Mouse (Mus musculus) large intestine, adult 2 months (tissue): ENCODE measurements around the gene Atrip. TPM values are rescaled to one million over a fixed set of nuclear protein-coding genes. Genes with fewer than 3 reads are reported as not detected.

Experiments used
- DNase-seq: peaks from one replicate; pipeline ENCODE4 v3.0.0-alpha.2; 2012; ENCODE audit warnings: low read depth, low spot score
- WGBS: fragments of 180-500 bp; shearing (Covaris S2); methylation state at CpG from one replicate; pipeline ENCODE4 v1.1.7; 2018; 5-methylcytosine and 5-hydroxymethylcytosine counted together
- polyA plus RNA-seq: library from polyadenylated mRNA; depleted of rRNA; stranded (reverse); fragments of >200 nt; gene quantifications from 2 replicates; pipeline ENCODE4 v1.2.3, GENCODE M21; 2012

The Atrip gene
- polyA plus RNA-seq, 1 experiment: 13.7 TPM

DNA sequence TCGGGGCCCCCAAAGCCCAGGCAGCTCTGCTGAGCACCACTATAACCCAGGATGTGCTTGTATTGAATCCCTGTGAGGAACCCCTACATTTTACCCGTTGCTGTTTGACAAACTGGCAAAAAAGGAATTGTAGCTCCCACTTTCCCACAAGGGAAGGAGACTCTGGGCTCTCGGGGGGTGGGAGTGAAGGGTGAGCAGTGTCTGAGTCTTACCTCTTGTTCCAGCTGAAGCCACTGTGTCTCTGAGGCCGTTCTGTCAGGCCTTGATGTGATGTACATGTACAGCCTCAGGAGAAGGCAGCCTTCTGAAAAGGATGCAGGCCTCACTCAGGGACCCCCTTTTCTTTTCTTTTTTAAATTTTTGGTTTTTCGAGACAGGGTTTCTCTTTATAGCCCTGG, 13.0 kb downstream of the Atrip start:
- DNase-seq: no peak
- 90% methylated on average over 5 of the region's 5 CpGs for WGBS

DNA sequence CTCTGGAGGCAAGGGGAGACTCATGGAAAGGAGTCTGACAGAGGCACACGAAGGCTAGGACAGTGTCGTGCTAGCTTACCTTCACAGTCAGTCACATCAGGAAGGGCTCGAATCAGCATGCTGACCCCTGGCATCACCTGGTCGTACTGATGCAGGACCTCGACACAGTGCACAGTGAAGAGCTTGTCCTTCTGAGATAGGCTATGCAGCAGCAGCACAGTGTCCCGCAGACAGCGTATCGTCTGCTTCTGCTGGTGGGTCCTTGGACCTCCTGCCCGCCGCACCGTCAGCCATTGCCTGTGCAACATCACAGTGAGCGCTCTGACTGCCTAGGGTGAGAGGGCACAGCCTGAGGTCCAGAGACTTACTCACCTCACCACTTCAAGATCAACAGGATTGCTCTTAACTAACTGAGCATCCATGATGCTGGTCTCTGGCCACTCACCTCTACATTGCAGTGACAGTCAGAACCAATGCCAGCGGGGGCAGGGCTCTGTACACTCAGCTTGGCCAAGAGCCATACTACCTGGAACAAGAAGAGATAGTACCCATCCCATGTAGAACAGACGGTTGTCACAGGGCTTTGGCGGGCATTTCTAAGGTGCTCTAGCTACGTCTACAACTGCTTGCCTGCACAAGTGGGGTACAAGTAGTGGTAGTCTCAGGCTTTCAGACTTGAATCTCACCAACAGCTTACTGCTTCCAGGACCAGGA, 13.6 kb downstream of the Atrip start:
- WGBS: 90% methylated on average over 16 of the region's 16 CpGs
- no peak for DNase-seq

DNA sequence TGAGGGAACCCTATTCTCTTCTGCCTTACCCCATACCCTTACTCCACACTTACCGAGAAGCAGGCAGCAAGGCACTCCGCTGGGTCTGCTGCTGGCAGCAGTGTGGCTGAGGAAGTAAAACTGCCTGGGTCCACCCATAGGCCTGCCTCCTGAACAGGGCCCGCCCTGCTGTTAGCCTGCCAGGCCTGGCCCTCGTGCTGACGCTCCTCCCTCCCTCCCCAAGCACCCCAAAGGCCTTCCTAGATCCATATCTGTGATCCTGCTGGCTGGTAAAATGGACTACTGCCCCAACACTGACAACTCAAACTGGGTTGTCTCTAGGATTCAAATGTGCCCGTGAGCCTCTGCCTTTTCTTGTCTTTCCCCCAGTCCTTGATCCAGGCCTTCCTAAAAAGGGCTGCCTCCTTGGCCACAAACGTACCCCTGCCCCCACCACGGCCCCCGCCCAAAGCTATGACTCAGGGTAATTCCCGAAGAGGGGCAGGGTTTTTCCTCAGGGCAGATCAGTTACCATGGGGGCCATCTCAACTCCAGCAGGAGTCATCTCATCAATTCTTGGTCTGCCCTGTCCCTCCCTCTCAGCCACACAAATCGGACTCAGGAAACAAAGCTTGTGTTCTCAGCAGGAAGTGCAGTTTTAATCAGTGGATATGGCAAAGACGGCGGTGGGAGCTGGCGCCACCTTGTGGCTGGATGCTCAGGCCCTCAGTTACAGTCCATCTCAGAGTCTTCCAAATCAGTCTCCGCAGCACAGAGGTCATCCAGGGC, 14.6 kb downstream of the Atrip start, which contains the start of gene Trex1:
Trex1 (minus strand) TSS at position 599 of the 768 bp plus-strand sequence.
- no peak for DNase-seq
- WGBS: under 1% methylated on average over 15 of the region's 15 CpGs

DNA sequence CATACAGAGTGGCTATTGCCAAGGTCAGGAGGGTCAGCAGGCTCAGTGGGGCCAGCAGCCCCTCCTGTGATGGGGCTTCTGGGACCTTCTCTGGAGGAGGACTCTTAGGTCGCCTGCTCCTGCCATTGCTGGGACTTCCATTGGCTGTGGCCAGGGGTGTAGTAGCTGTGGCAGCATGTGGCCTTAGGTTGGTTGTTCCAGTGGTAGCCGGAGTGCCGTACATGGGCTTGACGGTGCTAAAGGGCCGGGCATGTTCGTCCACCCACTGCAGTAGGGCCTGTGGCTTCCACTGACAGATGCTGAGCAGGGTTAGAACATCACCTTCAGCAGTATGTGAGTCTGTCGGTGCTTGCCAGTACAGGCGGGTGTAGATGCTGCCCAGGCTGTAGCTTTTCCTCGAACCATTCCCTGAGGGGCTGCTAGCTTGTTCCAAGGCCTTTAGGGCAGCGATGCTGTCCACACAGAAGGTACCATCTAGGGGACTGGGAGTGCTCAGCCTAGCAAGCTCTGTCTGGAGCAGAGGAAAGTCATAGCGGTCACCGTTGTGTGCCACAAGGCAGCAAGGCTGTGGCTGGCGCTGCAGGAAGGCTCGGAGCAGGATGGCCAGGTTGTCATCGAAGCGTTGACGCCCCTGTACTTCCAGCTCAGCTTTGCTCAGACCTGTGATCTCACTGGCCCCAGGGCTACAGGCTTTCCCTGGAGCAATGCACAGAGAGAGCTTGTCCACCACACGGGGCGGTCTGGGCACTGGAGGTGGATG, 15.7 kb downstream of the Atrip start:
- DNase-seq: no peak
- WGBS: 79% methylated on average over 19 of the region's 19 CpGs

DNA sequence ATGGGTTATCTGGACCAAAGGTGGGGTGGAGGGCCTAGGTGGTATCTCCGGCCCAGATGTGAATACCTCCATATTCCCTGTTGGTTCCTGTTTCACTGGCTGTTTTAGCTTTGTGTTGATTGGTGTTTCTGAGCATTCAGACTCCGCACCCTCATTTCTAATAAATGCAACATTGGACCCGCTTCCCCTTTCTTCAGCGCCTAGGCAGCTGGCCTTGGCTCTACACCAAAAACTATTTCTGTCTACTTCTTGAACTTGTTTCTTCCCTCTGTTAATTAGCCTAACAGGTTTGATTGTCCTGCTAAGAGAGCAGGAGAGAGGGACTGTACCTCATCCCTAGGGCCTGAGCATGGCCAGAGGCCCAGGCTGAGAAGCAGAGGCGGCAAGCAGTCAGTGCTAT, 16.4 kb downstream of the Atrip start:
- no peak for DNase-seq
- WGBS: 88% methylated on average over 5 of the region's 5 CpGs

DNA sequence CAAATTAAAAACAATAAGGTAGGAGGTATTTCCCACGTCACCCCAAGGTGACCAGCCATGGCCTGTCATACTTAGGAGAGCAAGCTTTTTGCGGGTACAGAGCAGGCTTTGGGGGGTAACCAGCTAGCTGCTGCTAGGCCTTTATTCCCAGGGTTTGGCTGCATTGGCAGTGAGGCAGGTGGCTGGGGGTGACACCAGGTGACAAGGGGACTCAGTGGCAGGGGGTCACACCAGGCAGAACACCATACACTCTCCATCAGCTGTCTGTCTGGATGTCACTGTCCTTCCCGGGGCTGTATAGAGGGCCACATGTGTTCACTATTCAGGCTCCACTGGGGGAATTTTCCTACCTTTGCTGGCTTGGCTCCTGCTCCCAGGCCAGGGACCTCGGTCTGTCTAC, 17.0 kb downstream of the Atrip start:
- DNase-seq: no peak
- 83% methylated on average over 4 of the region's 4 CpGs for WGBS

DNA sequence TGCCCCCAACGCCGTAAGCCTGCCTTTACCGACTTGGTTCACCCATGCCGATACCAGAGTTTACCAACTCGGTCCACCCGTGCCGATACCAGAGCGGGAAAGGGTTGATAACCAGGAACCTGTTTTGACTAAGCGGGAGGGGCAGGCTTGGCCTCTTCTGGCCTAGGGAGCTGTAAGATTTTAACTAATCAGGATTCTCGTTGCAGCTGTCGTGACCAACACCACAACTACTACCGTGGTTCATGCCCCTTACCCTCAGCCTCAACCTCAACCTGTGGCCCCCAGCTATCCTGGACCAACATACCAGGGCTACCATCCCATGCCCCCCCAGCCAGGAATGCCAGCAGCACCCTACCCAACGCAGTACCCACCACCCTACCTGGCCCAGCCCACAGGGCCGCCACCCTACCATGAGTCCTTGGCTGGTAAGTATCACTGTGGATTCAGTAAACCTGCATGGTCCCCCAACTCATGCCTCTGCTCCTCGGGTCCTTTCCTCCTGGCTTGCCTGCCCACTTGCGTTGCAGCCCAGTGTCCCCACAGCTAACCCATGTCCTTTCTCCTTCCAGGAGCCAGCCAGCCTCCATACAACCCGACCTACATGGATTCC, 17.7 kb downstream of the Atrip start:
- DNase-seq: no peak
- WGBS: 90% methylated on average over 17 of the region's 17 CpGs

DNA sequence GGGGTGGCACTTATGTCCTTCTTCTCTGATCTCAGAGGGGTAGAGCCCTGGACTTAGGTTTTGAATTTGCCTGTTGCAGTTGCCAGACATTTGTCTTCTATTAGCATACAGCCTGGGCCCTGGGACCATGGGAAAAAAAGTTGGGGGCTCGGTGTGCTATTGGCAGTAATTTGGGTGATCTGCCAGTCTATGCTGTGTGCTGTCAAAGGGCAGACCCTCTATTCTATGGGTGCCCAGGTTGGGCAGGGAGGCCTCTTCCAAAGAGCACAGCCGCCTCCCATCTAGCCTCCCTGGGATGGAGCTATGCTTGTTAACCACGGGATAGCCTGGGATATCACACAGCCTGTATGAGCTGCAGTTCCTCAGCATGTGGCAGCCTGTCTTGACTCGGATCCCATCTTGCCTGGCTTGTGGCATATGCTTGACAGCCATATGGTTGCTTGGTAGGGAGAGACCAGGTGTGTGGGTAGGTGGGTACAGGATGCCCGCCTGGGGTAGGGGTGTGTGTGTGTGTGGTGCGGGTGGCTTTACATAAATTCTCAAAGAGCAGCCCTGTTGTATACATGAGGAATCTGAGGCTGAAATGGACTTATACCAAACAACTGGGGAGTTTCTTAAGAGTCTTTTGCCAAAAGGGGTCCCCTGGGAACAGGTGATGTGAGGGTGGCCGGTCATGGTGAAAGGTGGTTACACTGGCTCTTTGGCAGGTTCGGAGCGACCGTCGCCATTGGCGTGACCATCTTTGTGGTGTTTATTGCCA, 18.5 kb downstream of the Atrip start:
- WGBS: 89% methylated on average over 12 of the region's 12 CpGs

DNA sequence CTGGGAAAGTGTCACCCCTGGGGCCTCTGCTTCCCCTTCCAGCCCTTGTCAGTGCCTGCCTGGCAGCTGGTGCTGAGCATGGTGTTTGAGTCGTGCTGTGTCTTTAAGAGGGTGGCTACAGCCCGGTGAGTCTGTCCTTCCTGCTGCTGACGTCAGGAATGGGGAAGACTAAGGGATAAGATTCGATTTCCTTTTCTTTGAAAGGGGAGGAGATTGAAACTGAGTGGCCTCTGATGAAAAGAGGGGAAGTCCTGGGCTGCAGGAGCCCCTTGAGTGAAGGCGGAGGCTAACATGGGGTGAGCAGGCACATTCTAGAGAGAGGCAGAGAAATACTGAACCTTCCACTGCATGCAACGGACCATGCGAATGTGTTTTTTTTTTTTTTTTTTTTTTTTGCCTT, 19.2 kb downstream of the Atrip start:
- DNase-seq: no peak
- WGBS: under 1% methylated on average over 7 of the region's 7 CpGs

More for the DNA sequence above, 18.5 kb downstream of the Atrip start:
- DNase-seq: no peak

DNA sequence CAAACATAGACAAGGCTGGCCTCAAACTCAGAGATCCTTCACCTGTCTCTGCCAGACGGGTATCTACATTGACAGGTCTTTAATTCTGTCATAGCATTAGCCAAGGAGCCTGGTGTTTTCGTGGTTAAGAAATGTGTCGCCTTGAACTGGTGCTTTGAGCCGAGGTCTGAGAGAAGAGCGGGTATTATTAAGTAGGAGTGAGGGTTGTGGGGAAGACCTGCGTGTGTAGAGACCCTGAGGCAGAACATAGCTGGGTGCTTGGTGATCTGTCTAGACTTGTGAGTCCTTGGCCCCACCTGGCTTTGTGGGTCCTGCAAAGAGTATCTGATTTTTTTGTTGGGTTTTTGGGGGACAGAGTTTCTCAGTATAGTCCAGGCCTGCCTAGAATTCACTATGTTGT, 20.1 kb downstream of the Atrip start:
- no peak for DNase-seq
- 72% methylated on average over 6 of the region's 6 CpGs for WGBS

DNA sequence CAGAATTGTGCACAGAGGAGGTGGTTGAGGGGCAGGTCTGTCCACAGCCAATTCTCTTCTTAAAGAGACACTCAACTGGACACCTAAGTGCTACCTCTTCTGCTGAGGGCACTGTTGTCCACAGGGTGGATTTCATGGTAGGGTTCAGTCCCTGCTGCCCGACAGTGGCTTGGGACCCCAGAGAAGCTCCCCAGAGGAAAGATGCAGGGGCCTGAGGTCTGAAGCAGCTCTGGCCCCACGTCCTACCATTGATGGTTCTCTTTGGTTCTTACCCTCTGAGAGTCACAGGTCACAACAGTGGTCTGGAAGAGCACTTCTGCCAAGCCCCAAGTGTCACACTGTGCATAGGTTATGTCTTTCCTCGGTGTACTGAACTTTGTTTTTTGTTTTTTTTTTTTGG, 20.6 kb downstream of the Atrip start:
- 87% methylated on average over 3 of the region's 3 CpGs for WGBS
- no peak for DNase-seq

DNA sequence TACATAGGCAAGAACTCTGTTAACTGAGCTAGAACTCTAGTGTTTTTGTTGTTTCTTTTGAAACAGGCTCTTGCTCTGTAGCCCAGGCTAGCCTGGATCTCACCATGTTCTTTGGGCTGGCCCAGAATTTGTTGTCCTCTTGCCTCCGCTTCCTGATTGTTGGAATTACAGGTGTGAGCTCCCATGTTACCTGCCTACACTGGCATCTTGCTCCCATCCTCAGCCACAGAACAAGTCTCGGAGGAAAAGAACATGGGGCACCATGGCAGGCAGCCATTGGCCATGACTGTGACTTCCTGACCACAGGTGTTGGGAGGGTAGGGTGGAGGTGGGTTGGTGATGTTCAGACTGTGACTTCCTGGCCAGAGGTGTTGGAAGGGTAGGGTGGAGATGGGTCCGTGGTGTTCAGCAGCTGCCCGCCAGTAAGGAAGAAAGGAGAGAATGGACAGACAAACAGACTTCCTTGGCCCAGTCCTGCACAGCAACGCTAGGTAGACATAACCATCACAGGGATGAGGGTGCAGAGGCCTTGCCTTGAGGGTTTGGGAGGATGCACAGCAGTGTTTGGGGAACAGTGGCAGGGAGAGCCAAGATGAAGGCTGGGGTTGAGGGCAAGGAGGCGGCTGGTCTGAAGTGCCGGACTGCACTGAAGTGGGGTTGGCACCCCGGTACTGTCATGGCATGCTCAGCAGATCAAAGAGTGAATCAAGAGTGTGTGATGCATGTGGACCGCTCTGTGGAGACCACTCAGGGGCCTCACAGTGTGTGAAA, 21.2 kb downstream of the Atrip start:
- WGBS: 85% methylated on average over 9 of the region's 9 CpGs
- DNase-seq: no peak

DNA sequence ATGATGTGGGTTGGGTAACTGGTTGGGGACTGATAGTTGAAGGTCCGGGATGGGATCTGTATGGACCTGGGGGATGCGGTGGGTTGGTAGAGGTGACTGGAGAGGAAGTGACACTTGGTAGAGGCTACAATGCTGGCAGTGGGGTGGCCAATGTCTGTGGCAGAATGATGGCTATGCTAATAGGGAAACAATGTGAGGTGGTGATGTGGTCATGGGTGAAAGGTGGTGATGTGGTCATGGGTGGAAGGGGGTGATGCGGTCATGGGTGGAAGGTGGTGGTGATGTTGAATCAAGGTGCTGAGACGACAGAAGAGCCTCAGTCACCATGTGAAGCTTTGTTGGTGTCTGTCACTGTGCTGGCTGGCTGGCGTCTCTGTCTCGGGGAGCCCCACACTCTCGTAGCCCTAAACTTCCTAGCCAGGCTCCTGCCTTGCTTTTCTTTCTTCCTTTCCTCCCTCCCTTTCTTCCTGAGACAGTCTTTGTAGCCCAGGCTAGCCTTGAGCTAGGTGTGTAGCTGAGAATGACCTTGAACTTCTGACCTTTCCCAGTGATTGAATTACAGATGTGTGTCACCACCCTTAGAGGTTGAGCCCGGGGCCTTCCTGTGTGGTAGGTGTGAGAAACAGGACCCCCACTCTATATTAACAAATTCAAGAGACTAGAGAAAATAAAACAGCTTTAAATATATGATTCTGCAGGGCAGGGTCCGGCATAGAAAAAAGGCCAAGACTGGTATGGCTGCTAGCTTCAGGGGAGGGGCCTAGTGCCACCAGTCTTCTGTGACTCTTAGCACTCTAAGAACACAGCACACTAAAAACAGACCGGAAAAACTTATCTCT, 22.1 kb downstream of the Atrip start:
- 86% methylated on average over 10 of the region's 10 CpGs for WGBS
- no peak for DNase-seq

DNA sequence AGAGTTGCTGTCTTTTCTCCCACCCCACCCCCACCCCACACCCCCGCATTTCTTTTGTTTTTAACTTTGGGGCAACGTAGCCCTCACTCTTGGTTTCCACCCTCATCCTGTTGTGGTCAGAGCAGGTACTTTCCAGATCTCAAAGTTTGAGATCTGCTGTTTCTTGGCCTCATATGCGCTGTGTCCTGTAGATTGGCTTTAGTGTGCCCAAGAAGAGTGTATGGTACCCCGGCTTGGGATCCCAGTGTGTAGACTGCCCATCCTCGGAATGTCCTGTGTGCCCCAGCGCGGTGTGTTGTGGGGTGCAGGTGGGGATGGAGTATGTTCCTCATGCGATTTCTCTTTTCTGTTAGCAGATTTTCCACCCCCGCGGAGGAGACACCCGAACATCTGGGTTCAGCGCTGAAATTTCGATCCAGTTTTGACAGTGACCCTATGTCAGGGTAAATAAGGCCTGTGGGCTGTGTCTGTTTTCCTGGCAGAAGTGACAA, 22.9 kb downstream of the Atrip start:
- DNase-seq: no peak
- 86% methylated on average over 13 of the region's 13 CpGs for WGBS

DNA sequence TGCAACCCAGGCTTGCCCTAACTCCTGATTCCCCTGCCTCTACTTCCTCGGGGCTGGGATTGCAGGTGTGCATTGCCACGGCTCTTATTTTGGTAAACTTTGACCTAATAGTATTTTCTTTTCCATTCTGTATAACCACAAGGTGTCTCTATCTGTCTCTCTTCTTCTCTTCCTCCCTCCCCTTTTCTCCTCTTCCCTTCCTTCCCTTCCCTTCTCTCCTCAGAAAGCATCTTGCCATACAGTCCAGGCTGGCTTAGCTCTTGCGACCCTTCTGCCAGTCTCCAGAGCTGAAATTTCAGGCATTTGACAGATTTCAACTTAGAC, 23.3 kb downstream of the Atrip start:
- DNase-seq: no peak
- WGBS: 74% methylated on average over 3 of the region's 3 CpGs

DNA sequence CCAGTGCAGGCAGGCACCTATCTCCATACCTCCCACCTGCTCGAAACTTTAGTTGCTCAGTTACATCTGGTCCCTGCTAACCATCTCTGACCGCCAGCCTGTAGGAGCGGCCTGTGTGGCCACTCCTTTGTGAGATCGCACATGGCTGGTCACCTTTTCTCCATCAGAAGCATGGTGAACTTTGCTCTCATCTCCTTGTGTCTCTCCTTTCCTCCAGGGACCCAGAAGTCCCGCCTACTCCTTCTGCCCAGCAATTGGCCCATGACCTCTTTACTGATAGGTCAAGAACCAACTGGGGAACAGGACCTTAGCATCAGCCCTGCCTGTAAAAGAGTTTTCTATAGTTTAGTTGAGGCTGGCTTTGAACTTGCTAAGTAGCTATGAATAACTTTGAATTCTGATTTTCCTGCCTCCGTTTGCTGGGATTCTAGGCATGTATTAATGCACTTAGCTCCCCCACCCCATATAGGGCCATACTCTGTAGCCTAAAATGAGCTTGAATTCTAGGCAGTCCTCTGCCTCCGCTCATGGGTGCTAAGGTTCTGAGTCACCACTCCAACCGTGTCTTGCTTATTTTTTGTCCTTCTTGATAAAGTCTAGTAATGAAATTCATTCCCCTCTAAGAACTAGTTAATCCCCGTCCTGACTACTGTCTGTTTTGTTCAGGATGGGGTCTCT, 23.8 kb downstream of the Atrip start:
- DNase-seq: no peak
- 71% methylated on average over 9 of the region's 9 CpGs for WGBS

DNA sequence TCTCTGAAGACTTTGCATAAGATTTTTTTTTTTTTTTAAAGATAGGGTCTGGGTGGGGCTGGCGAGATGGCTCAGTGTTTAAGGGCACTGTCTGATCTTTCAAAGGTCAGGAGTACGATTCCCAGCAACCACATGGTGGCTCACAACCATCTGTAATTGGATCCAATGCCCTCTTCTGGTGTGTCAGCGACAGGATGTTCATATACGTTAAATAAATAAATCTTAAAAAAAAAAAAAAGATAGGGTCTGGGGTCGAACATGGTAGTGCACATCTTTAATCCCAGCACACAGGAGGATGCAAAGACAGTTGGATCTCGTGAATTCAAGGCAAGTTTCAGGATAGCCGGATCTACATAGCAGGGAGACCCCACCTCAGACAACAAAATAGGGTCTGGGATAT, 24.6 kb downstream of the Atrip start:
- WGBS: 79% methylated on average over 7 of the region's 7 CpGs
- no peak for DNase-seq
